Mouse (Mus musculus): ENCODE data around the gene Dock9.

DNA sequence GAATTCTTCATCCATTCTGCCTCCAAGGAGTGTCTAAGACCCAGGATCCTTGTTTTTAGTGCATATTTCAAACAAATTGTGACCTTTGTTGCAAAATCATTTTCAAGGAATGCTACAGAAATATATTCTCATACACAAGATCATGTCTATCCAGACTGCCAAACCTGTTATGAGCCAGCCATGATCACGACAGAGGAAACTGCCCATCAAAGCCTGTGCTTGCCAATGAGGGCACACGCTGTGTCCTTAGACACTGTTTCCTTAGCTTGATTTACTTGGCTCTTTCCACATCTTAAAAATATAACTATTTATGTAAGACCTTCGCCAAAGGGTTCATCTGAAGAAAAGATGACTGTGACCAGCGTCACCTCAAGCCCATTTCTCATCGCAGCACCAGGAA, 127.6 kb downstream of the Dock9 start:
- TF ChIP-seq CTCF (conservative IDR thresholded peaks at IDR 0.05; ENCODE audit: low read length) (no peak), NANOG (IDR thresholded peaks at IDR 0.05; ENCODE audit: borderline replicate concordance, low read length) (no peak)
